Mouse (Mus musculus): ENCODE results near the gene C2cd2l. TPM values are rescaled to one million over a fixed set of nuclear protein-coding genes. Genes with fewer than 3 reads are reported as not detected.

The C2cd2l gene
- polyA plus RNA-seq, 1 experiment from 2014 or later, result 7.6 TPM

DNA sequence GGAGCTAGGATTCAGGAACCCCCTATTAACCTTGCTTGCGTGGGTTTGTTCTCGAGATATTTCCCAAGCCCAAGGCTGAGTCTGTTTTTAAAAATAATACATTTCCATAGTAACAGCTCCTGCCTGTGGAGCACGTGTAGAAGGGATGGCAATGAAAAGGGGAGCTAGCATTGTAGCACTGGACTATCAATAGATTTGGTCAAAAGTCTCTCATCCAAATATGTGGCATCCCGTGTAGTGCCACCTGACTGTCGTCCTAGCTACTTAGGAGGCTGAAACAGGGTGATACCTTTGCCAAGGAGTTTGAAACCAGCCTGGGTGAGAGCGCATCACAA, 681 bp upstream of the C2cd2l start:
- Histone ChIP-seq H3K9ac (ENCODE audit: low read depth, low read length) (peak overlapping the region; percentile 44; the same call in 1 of the 2 replicates), H3K36me3 (ENCODE audit: control insufficient read depth, insufficient read depth, low read length) (peaks cover 11% of the 10 kb centered on the region; the same call in 1 of the 2 replicates), H3K27me3 (ENCODE audit: control insufficient read depth, insufficient read depth, low read length) (no peaks in the 10 kb centered on the region), H3K27ac (ENCODE audit: low read depth, low read length) (peak overlapping the region; percentile 32; the same call in 1 of the 2 replicates), H3K4me3 (ENCODE audit: low read length) (peak overlapping the region; percentile 94), H3K4me1 (ENCODE audit: control insufficient read depth, insufficient read depth, low read length) (peaks cover 24% of the 10 kb centered on the region), H3K9me3 (ENCODE audit: control insufficient read depth, low read length) (no peaks in the 10 kb centered on the region), H3K4me2 (replicated peaks; ENCODE audit: low read depth, low read length) (peak overlapping the region; percentile 94)
- ATAC-seq (ENCODE audit: low FRiP score, low TSS enrichment), result 0 out of 2 replicates have a peak, but pooled peaks have one; percentile 3
- 24% methylated on average over 6 of the region's 6 CpGs for WGBS

DNA sequence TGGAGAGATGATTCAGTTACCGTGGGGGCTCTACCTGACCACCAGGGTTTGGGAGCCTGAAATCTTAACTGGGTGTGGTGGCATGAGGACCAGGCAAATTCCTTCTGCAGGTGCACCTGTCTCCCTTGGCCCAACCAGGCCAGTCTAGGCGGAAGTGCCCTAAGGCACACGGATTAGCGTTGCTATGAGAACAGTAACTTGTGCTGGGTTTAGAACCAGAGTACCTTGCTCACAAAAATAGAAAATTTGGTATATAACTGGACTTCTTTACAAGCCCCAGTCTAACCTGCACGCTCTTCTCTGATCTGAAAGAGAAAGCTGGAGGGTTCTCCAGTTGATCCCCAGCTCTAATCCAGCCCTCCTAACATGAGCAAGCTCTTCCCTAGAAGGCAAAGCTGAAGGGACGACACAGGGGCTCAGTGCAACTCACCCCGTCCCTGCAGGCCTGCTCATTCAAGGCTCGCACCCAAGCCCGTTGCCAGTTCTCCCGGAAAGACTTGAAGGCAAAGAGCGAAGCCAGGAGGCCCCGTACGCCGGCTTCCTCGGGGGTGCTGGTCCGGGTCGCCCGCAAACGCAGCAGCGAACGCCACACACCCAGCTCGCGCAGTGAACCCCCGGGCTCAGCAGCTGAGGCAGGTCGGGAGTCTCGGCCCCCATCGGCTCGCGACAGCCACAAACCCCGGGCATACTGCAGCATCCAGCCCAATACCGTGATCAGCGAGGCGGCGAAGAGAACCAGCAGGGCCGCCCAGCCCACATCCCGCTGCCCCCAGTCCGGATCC, 789 bp downstream of the C2cd2l start:
- no peak for ATAC-seq (ENCODE audit: low FRiP score, low TSS enrichment)
- peak overlapping the region; percentile 81 for H3K9ac ChIP-seq (ENCODE audit: low read depth, low read length)
- peaks cover 23% of the 10 kb centered on the region for H3K36me3 ChIP-seq (ENCODE audit: control insufficient read depth, insufficient read depth, low read length)
- H3K27me3 ChIP-seq (ENCODE audit: control insufficient read depth, insufficient read depth, low read length), result no peaks in the 10 kb centered on the region
- peak overlapping the region; percentile 44; the same call in 1 of the 2 replicates for H3K27ac ChIP-seq (ENCODE audit: low read depth, low read length)
- 4% methylated on average over 37 of the region's 37 CpGs for WGBS
- peak overlapping the region; percentile 94 for H3K4me2 ChIP-seq (replicated peaks; ENCODE audit: low read depth, low read length)
- H3K4me3 ChIP-seq (ENCODE audit: low read length), result peak overlapping the region; percentile 94
- peaks cover 22% of the 10 kb centered on the region for H3K4me1 ChIP-seq (ENCODE audit: control insufficient read depth, insufficient read depth, low read length)
- H3K9me3 ChIP-seq (ENCODE audit: control insufficient read depth, low read length), result no peaks in the 10 kb centered on the region

- H3K4me3 ChIP-seq (ENCODE audit: low read length), result peak overlapping the region; percentile 94
- peaks cover 28% of the 10 kb centered on the region for H3K36me3 ChIP-seq (ENCODE audit: control insufficient read depth, insufficient read depth, low read length)
- H3K4me1 ChIP-seq (ENCODE audit: control insufficient read depth, insufficient read depth, low read length), result peaks cover 22% of the 10 kb centered on the region
- no peaks in the 10 kb centered on the region for H3K27me3 ChIP-seq (ENCODE audit: control insufficient read depth, insufficient read depth, low read length)
- 29% methylated on average over 3 of the region's 3 CpGs for WGBS
- H3K9ac ChIP-seq (ENCODE audit: low read depth, low read length), result peak overlapping the region; percentile 81; the same call in 1 of the 2 replicates
- H3K9me3 ChIP-seq (ENCODE audit: control insufficient read depth, low read length), result no peaks in the 10 kb centered on the region
- no peak overlapping the region for H3K27ac ChIP-seq (ENCODE audit: low read depth, low read length)
- H3K4me2 ChIP-seq (replicated peaks; ENCODE audit: low read depth, low read length), result peak overlapping the region; percentile 94
- ATAC-seq (ENCODE audit: low FRiP score, low TSS enrichment), result no peak
Observed at GRCm38 (mm10) chr9:44318826-44319095, 1.3 kb downstream of the C2cd2l start.

GRCm38 (mm10) chr9:44318076-44318825, 1.8 kb downstream of the C2cd2l start:
- Histone ChIP-seq H3K36me3 (ENCODE audit: control insufficient read depth, insufficient read depth, low read length) (peaks cover 33% of the 10 kb centered on the region), H3K9ac (ENCODE audit: low read depth, low read length) (no peak overlapping the region; the same call in 1 of the 2 replicates)

GRCm38 (mm10) chr9:44317452-44317851, 2.6 kb downstream of the C2cd2l start:
- Histone ChIP-seq H3K36me3 (ENCODE audit: control insufficient read depth, insufficient read depth, low read length) (peaks cover 38% of the 10 kb centered on the region), H3K27me3 (ENCODE audit: control insufficient read depth, insufficient read depth, low read length) (no peaks in the 10 kb centered on the region), H3K4me3 (ENCODE audit: low read length) (no peak overlapping the region), H3K4me1 (ENCODE audit: control insufficient read depth, insufficient read depth, low read length) (peaks cover 22% of the 10 kb centered on the region), H3K9me3 (ENCODE audit: control insufficient read depth, low read length) (no peaks in the 10 kb centered on the region), H3K9ac (ENCODE audit: low read depth, low read length) (no peak overlapping the region), H3K4me2 (replicated peaks; ENCODE audit: low read depth, low read length) (no peak overlapping the region; the same call in 1 of the 2 replicates), H3K27ac (ENCODE audit: low read depth, low read length) (no peak overlapping the region)
- ATAC-seq (ENCODE audit: low FRiP score, low TSS enrichment), result no peak
- WGBS, result 70% methylated on average over 4 of the region's 4 CpGs

More at GRCm38 (mm10) chr9:44318076-44318825, 1.8 kb downstream of the C2cd2l start:
- Histone ChIP-seq H3K4me2 (replicated peaks; ENCODE audit: low read depth, low read length) (peak overlapping the region; percentile 94), H3K4me3 (ENCODE audit: low read length) (peak overlapping the region; percentile 94), H3K27ac (ENCODE audit: low read depth, low read length) (no peak overlapping the region), H3K9me3 (ENCODE audit: control insufficient read depth, low read length) (no peaks in the 10 kb centered on the region), H3K4me1 (ENCODE audit: control insufficient read depth, insufficient read depth, low read length) (peaks cover 22% of the 10 kb centered on the region), H3K27me3 (ENCODE audit: control insufficient read depth, insufficient read depth, low read length) (no peaks in the 10 kb centered on the region)
- ATAC-seq (ENCODE audit: low FRiP score, low TSS enrichment), result no peak
- WGBS, result 63% methylated on average over 5 of the region's 5 CpGs

DNA sequence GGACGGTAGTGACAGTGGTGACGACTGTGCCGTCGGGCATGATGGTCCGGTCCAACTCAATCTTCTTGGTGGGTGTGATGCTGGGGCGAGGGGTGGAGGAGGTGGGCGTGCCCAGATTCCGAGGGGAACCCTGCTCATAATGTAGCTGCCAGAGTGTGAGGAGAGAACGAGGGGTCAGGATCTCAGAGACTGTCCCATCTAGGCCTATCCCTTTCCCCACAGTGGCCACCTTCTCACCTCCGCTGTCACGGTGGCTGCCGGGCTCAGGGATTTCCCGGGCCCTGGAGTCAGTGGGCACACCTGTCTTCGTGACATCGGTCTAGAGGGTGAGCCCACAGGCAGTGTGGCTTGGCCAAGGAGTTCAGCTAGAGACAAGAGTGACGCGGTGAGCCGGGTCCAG, 5.2 kb downstream of the C2cd2l start:
- WGBS, result 91% methylated on average over 18 of the region's 18 CpGs
- Histone ChIP-seq H3K4me3 (ENCODE audit: low read length) (no peak overlapping the region), H3K4me1 (ENCODE audit: control insufficient read depth, insufficient read depth, low read length) (peaks cover 26% of the 10 kb centered on the region), H3K9ac (ENCODE audit: low read depth, low read length) (no peak overlapping the region), H3K27me3 (ENCODE audit: control insufficient read depth, insufficient read depth, low read length) (no peaks in the 10 kb centered on the region), H3K4me2 (replicated peaks; ENCODE audit: low read depth, low read length) (no peak overlapping the region), H3K36me3 (ENCODE audit: control insufficient read depth, insufficient read depth, low read length) (peaks cover 38% of the 10 kb centered on the region), H3K27ac (ENCODE audit: low read depth, low read length) (no peak overlapping the region), H3K9me3 (ENCODE audit: control insufficient read depth, low read length) (no peaks in the 10 kb centered on the region)
- no peak for ATAC-seq (ENCODE audit: low FRiP score, low TSS enrichment)

GRCm38 (mm10) chr9:44314257-44314547, 5.9 kb downstream of the C2cd2l start:
- ATAC-seq (ENCODE audit: low FRiP score, low TSS enrichment), result no peak
- Histone ChIP-seq H3K4me1 (ENCODE audit: control insufficient read depth, insufficient read depth, low read length) (peaks cover 24% of the 10 kb centered on the region), H3K27me3 (ENCODE audit: control insufficient read depth, insufficient read depth, low read length) (no peaks in the 10 kb centered on the region), H3K9ac (ENCODE audit: low read depth, low read length) (no peak overlapping the region), H3K36me3 (ENCODE audit: control insufficient read depth, insufficient read depth, low read length) (peaks cover 38% of the 10 kb centered on the region), H3K9me3 (ENCODE audit: control insufficient read depth, low read length) (no peaks in the 10 kb centered on the region), H3K27ac (ENCODE audit: low read depth, low read length) (no peak overlapping the region), H3K4me3 (ENCODE audit: low read length) (no peak overlapping the region), H3K4me2 (replicated peaks; ENCODE audit: low read depth, low read length) (no peak overlapping the region)
- 74% methylated on average over 4 of the region's 4 CpGs for WGBS

DNA sequence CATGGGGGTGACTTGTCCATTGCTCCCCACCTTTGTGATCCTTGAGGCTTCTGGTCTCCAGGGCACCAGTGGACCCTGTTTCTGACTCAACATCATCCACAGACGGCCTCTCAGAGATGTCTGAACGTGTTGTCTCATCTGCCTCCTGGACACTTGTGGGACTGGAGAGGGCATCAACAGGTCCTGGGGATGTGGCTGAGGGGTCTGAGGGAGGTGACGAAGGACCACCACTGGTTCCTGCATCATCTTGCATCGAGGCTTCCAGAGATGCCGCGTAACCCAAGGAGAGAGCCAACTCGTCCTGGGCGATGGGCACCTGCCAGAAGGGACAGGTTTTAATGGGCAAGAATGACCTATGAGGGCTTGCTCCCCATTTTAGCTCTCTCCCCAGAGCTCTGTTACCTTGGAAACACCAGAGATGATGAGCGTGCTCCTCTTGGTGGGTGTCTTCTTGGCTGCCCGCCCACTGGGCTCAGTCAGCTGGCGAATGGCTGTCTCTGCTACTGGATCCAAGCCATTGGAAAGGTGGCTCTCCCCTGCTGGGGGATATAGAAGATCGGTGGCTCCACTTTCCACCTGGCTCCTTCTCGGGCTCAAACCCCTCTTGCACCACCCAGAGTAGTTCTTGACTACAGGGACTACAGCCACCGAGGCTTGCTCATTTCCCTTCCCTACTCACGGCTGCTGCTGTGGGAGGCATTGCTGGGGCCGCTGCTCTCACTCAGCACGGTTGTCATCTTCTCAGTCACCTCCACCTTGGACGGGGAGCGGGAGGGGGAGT, 6.4 kb downstream of the C2cd2l start:
- H3K27ac ChIP-seq (ENCODE audit: low read depth, low read length), result no peak overlapping the region
- no peaks in the 10 kb centered on the region for H3K9me3 ChIP-seq (ENCODE audit: control insufficient read depth, low read length)
- H3K4me2 ChIP-seq (replicated peaks; ENCODE audit: low read depth, low read length), result no peak overlapping the region
- H3K4me1 ChIP-seq (ENCODE audit: control insufficient read depth, insufficient read depth, low read length), result peaks cover 18% of the 10 kb centered on the region
- H3K9ac ChIP-seq (ENCODE audit: low read depth, low read length), result no peak overlapping the region
- no peak for ATAC-seq (ENCODE audit: low FRiP score, low TSS enrichment)
- H3K27me3 ChIP-seq (ENCODE audit: control insufficient read depth, insufficient read depth, low read length), result no peaks in the 10 kb centered on the region
- 80% methylated on average over 19 of the region's 19 CpGs for WGBS
- H3K36me3 ChIP-seq (ENCODE audit: control insufficient read depth, insufficient read depth, low read length), result peaks cover 38% of the 10 kb centered on the region
- H3K4me3 ChIP-seq (ENCODE audit: low read length), result no peak overlapping the region
